Mouse (Mus musculus): ENCODE results near the gene Akr1b8. TPM values are rescaled to one million over a fixed set of nuclear protein-coding genes. Genes with fewer than 3 reads are reported as not detected.
"Not testable (repeated sequence)": the region's sequence is repeated elsewhere in the genome, so short reads cannot be mapped to it uniquely, and the experiment has no call there.

Gene Akr1b8
- polyA plus RNA-seq, 1 experiment from 2014 or later = 4.3 TPM

GRCm38 (mm10) chr6:34352401-34352800 is 1.5 kb upstream of the Akr1b8 start:
- Histone ChIP-seq H3K9me3 (no peaks in the 10 kb centered on the region), H3K36me3 (no peaks in the 10 kb centered on the region), H3K4me3 (no peak overlapping the region), H3K27me3 (no peaks in the 10 kb centered on the region), H3K4me2 (no peak overlapping the region), H3K27ac (replicated peaks) (no peak overlapping the region), H3K9ac (no peak overlapping the region), H3K4me1 (replicated peaks) (peaks cover 3% of the 10 kb centered on the region; the same call in 1 of the 2 replicates)
- no peak for ATAC-seq (ENCODE audit: low FRiP score, low read depth)
- WGBS = 85% methylated on average over 3 of the region's 3 CpGs

- ATAC-seq (ENCODE audit: low FRiP score, low read depth) = no peak
- peak overlapping the region; percentile 45 for H3K4me2 ChIP-seq
- WGBS = 79% methylated on average over 8 of the region's 8 CpGs
- H3K36me3 ChIP-seq = no peaks in the 10 kb centered on the region
- H3K4me1 ChIP-seq (replicated peaks) = peaks cover 3% of the 10 kb centered on the region; the same call in 1 of the 2 replicates
- no peak overlapping the region for H3K9ac ChIP-seq
- H3K27ac ChIP-seq (replicated peaks) = no peak overlapping the region
- H3K9me3 ChIP-seq = no peaks in the 10 kb centered on the region
- H3K27me3 ChIP-seq = no peaks in the 10 kb centered on the region
- no peak overlapping the region for H3K4me3 ChIP-seq
Observed at GRCm38 (mm10) chr6:34354354-34355348, 732 bp downstream of the Akr1b8 start.

DNA sequence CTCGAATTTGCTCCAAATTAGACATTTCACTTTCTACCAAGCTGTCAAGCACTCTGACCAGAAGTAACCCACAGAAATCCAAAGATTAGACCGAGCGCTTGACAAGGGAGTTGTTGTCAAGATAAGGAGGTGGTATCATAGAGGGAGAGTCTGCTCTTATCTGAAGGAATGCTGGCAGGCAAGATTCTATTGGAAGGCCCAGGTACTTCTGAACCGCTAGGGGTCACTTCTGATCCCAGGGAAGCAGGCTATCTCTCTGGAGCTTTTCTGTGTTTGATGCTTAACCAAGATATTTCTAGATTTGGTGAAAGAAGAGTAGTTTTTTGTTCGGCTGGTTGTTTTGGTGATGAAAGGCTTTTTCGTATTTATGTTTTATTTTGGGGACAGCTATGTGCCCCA is 1.4 kb downstream of the Akr1b8 start:
- Histone ChIP-seq H3K4me1 (replicated peaks) (peaks cover 3% of the 10 kb centered on the region; the same call in 1 of the 2 replicates), H3K4me2 (no peak overlapping the region), H3K9me3 (no peaks in the 10 kb centered on the region), H3K27me3 (no peaks in the 10 kb centered on the region), H3K27ac (replicated peaks) (no peak overlapping the region), H3K9ac (no peak overlapping the region), H3K36me3 (no peaks in the 10 kb centered on the region), H3K4me3 (no peak overlapping the region)
- ATAC-seq (ENCODE audit: low FRiP score, low read depth) = no peak
- WGBS = 83% methylated on average over 6 of the region's 6 CpGs

GRCm38 (mm10) chr6:34355841-34356240 is 1.9 kb downstream of the Akr1b8 start:
- Histone ChIP-seq H3K4me1 (replicated peaks) (peaks cover 3% of the 10 kb centered on the region; the same call in 1 of the 2 replicates), H3K4me2 (no peak overlapping the region), H3K9ac (no peak overlapping the region), H3K36me3 (no peaks in the 10 kb centered on the region), H3K4me3 (no peak overlapping the region), H3K9me3 (no peaks in the 10 kb centered on the region), H3K27me3 (no peaks in the 10 kb centered on the region), H3K27ac (replicated peaks) (no peak overlapping the region)
- WGBS = 88% methylated on average over 9 of the region's 9 CpGs
- no peak for ATAC-seq (ENCODE audit: low FRiP score, low read depth)

DNA sequence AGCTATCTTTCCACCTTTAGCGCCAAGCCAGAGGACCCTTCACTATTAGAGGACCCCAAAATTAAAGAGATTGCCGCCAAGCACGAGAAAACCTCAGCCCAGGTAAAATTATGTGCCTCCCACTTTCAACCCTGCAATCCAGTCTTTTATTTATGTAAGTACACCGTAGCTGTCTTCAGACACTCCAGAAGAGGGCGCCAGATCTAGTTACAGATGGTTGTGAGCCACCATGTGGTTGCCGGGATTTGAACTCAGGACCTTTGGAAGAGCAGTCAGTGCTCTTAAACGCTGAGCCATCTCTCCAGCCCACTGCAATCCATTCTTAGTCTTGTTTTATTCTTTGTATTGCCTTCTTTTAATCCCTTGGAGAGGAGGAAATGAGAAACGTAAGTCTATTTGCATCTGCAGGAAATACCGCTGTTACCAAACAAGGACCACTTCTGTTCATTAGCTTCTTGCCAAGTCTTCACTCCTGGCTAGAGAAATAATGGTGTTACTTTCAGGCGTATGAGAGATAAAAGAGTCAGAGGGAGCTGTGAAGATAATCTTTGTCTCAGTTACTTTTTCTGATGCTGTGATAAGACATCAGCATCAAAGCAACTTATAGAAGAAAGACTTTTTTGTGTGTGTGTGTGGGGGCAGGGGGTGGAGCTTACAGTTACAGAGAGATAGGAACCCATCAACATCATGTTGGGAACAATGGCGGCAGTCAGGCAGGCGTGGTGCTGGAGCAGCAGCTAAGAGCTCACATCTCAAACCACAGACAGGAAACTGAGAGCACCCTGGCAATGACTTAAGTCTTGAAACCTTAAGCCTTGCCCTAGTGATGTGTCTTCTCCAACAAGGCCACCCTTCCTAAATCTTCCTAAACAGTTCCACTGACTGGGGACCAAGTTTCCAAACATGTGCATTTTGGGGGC is 10.6 kb downstream of the Akr1b8 start:
- Histone ChIP-seq H3K36me3 (no peaks in the 10 kb centered on the region), H3K4me1 (replicated peaks) (no peaks in the 10 kb centered on the region), H3K4me2 (no peak overlapping the region), H3K9ac (no peak overlapping the region), H3K27me3 (no peaks in the 10 kb centered on the region), H3K4me3 (no peak overlapping the region), H3K9me3 (no peaks in the 10 kb centered on the region), H3K27ac (replicated peaks) (no peak overlapping the region)
- ATAC-seq (ENCODE audit: low FRiP score, low read depth) = no peak
- WGBS = 87% methylated on average over 12 of the region's 12 CpGs

DNA sequence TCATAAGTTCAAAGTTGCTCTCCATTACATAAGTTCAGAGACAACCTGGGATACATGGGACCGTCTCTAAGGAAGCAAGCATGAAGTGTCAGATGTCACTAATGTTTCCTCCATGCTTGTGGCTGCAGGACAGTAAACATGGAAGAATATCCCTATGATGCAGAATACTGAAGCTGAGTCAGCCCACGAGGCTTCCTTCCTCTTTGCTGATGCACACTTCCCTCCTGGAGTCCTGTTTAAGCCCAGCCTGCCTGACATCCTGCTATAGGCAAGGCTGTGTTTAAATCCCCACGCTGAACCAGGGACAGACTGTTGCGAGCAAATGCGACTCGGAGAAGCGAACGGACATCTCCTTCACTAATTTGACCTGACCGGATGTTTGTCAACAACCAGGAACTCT is 14.1 kb downstream of the Akr1b8 start:
- Histone ChIP-seq H3K36me3 (no peaks in the 10 kb centered on the region), H3K9me3 (no peaks in the 10 kb centered on the region), H3K4me1 (replicated peaks) (no peaks in the 10 kb centered on the region), H3K27me3 (no peaks in the 10 kb centered on the region), H3K4me2 (no peak overlapping the region), H3K9ac (no peak overlapping the region), H3K27ac (replicated peaks) (no peak overlapping the region), H3K4me3 (no peak overlapping the region)
- ATAC-seq (ENCODE audit: low FRiP score, low read depth) = no peak
- 87% methylated on average over 9 of the region's 9 CpGs for WGBS

DNA sequence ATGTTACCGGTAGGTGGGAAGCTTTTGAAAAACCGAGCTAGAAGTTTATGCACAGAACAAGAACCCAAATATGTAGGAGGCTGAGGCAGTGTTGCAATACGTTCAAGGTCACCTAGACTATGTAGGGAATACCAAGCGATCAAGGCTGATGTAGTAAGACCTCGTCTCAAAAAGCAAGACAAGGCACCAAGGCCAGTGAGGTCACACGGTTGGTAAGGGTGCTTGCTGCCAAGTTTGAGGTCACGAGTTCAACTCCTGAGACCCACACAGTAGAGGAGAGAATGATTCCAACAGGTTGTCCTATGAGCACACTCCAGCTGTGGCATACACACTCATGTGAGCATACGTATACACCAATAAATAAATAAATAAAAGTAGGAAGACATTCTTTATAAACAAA is 16.2 kb downstream of the Akr1b8 start:
- H3K27me3 ChIP-seq = no peaks in the 10 kb centered on the region

GRCm38 (mm10) chr6:34371700-34372351 is 17.9 kb downstream of the Akr1b8 start:
- 24% methylated on average over 18 of the region's 18 CpGs for WGBS
- no peak for ATAC-seq (ENCODE audit: low FRiP score, low read depth)
- H3K9me3 ChIP-seq = no peaks in the 10 kb centered on the region
- no peak overlapping the region for H3K4me3 ChIP-seq
- H3K27ac ChIP-seq (replicated peaks) = no peak overlapping the region
- H3K27me3 ChIP-seq = no peaks in the 10 kb centered on the region
- no peaks in the 10 kb centered on the region for H3K4me1 ChIP-seq (replicated peaks)
- H3K36me3 ChIP-seq = no peaks in the 10 kb centered on the region
- no peak overlapping the region for H3K9ac ChIP-seq
- H3K4me2 ChIP-seq = peak overlapping the region; percentile 36

More for the DNA sequence above, 16.2 kb downstream of the Akr1b8 start:
- WGBS = 64% methylated on average over 8 of the region's 8 CpGs
- H3K27ac ChIP-seq (replicated peaks) = no peak overlapping the region
- H3K4me1 ChIP-seq (replicated peaks) = no peaks in the 10 kb centered on the region
- no peak for ATAC-seq (ENCODE audit: low FRiP score, low read depth)
- no peaks in the 10 kb centered on the region for H3K9me3 ChIP-seq
- H3K9ac ChIP-seq = no peak overlapping the region
- no peak overlapping the region for H3K4me2 ChIP-seq
- no peak overlapping the region for H3K4me3 ChIP-seq
- H3K36me3 ChIP-seq = no peaks in the 10 kb centered on the region

DNA sequence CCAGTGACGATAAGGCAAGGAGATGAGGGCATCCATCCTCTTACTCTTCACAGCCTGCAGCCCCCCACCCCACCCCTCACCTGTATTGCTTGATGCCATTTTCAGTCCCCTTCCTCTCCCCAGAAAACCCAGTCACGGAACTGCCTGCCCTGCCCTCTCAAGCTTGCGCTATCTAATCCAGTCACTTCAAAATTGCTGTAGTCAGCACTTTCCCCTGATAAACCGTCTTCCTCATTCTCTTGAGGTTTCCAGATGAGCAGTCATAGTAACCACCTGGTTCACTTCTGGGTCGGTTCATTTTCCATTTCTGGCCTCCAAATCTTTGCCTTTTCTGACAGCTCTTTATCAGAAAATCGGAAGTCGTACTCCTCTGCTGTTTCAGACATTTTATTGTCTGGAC is 19.9 kb downstream of the Akr1b8 start:
- no peak for ATAC-seq (ENCODE audit: low FRiP score, low read depth)
- 83% methylated on average over 7 of the region's 7 CpGs for WGBS
- H3K4me2 ChIP-seq = no peak overlapping the region

DNA sequence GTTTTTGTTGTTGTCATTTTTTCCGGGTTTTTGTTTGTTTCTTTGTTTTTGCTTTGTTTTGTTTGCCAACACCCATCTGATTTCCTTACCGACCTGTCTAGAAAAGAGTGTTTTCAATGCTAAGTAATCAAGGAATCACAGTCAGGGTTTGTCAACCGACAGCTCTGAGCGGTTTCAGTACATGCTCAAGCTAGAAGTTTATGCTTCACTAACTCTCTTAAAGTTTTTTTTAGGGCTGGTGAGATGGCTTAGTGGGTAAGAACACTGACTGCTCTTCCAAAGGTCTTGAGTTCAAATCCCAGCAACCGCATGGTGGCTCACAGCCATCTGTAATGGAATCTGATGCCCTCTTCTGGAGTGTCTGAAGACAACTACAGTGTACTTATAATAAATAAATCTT is 22.0 kb downstream of the Akr1b8 start:
- WGBS = 75% methylated on average over 5 of the region's 5 CpGs
- H3K36me3 ChIP-seq; H3K9ac ChIP-seq; H3K4me1 ChIP-seq (replicated peaks); ATAC-seq (ENCODE audit: low FRiP score, low read depth); H3K27me3 ChIP-seq; H3K4me2 ChIP-seq; H3K27ac ChIP-seq (replicated peaks); H3K9me3 ChIP-seq; H3K4me3 ChIP-seq: not testable (repeated sequence)

More for the DNA sequence above, 19.9 kb downstream of the Akr1b8 start:
- Histone ChIP-seq H3K4me1 (replicated peaks) (no peaks in the 10 kb centered on the region), H3K9me3 (no peaks in the 10 kb centered on the region), H3K27ac (replicated peaks) (no peak overlapping the region), H3K36me3 (no peaks in the 10 kb centered on the region), H3K4me3 (no peak overlapping the region), H3K27me3 (no peaks in the 10 kb centered on the region), H3K9ac (no peak overlapping the region)

DNA sequence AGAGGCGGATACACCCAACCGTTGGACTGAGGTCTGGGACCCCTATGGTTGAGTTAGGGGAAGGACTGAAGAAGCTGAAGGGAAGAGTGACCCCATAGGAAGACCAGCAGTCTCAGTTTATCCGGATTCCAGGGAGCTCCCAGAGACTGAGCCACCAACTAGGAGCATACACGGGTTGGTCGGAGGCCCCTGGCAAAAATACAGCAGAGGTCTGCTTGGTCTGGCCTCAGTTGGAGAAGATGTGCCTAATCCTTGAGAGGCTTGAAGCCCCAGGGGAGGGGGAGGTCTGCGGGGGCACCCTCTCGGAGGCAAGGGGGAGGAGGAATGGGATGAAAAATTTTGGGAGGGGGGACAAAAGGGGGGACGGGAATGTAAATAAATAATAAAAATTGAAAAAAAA is 29.5 kb downstream of the Akr1b8 start:
- Histone ChIP-seq H3K4me3 (no peak overlapping the region), H3K9ac (no peak overlapping the region), H3K4me2 (peak overlapping the region; percentile 61; the same call in 1 of the 2 replicates), H3K27ac (replicated peaks) (no peak overlapping the region), H3K27me3 (no peaks in the 10 kb centered on the region), H3K9me3 (no peaks in the 10 kb centered on the region), H3K36me3 (no peaks in the 10 kb centered on the region), H3K4me1 (replicated peaks) (peaks cover 15% of the 10 kb centered on the region)
- no peak for ATAC-seq (ENCODE audit: low FRiP score, low read depth)
- WGBS = 56% methylated on average over 8 of the region's 8 CpGs

Measured in hindbrain, embryonic 15.5 days (tissue).